Mouse (Mus musculus): ENCODE results near the gene Eri2. TPM values are rescaled to one million over a fixed set of nuclear protein-coding genes. Genes with fewer than 3 reads are reported as not detected.

Gene Eri2
- polyA plus RNA-seq, 2 experiments: 14.0 to 21.5 TPM

GRCm38 (mm10) chr7:119760527-119760951, 33.3 kb downstream of the Eri2 start, which contains the start of gene Acsm3:
Gene Acsm3, plus strand, starts transcription at chr7:119760923.
- WGBS: 42% methylated on average over 11 of the region's 11 CpGs
- no peak within 1 kb of the TSS for H3K9ac ChIP-seq (ENCODE audit: low read depth, low read length, severe bottlenecking)
- TF ChIP-seq POLR2A (IDR thresholded peaks at IDR 0.05; ENCODE audit: borderline replicate concordance, extremely low read depth, insufficient read depth, insufficient read length): no peak

GRCm38 (mm10) chr7:119753696-119754095, 40.2 kb downstream of the Eri2 start:
- Histone ChIP-seq H3K9ac (ENCODE audit: low read depth, low read length, severe bottlenecking) (no peak overlapping the region), H3K27me3 (ENCODE audit: control insufficient read depth, insufficient read depth, low read length) (no peaks in the 10 kb centered on the region), H3K36me3 (ENCODE audit: control insufficient read depth, insufficient read depth, low read length) (no peaks in the 10 kb centered on the region), H3K9me3 (ENCODE audit: control insufficient read depth, low read length) (no peaks in the 10 kb centered on the region), H3K4me2 (replicated peaks; ENCODE audit: low read depth, low read length, severe bottlenecking) (no peak overlapping the region), H3K4me1 (ENCODE audit: control insufficient read depth, insufficient read depth, low read length) (no peaks in the 10 kb centered on the region), H3K27ac (replicated peaks; ENCODE audit: low read depth, low read length) (no peak overlapping the region), H3K4me3 (replicated peaks; ENCODE audit: low read length) (no peak overlapping the region)
- 82% methylated on average over 1 of the region's 1 CpGs for WGBS
- DNase-seq (ENCODE audit: low spot score) (no peak), ATAC-seq (ENCODE audit: low FRiP score, low read depth) (no peak)
- no peak for TF ChIP-seq POLR2A (IDR thresholded peaks at IDR 0.05; ENCODE audit: borderline replicate concordance, extremely low read depth, insufficient read depth, insufficient read length)

More at GRCm38 (mm10) chr7:119760527-119760951, 33.3 kb downstream of the Eri2 start, which contains the start of gene Acsm3:
- DNase-seq (ENCODE audit: low spot score) (no peak), ATAC-seq (ENCODE audit: low FRiP score, low read depth) (no peak)
- no peak within 1 kb of the TSS for H3K4me3 ChIP-seq (replicated peaks; ENCODE audit: low read length)
- no peak within 1 kb of the TSS for H3K4me2 ChIP-seq (replicated peaks; ENCODE audit: low read depth, low read length, severe bottlenecking)
- no peaks in the 10 kb centered on the region for H3K36me3 ChIP-seq (ENCODE audit: control insufficient read depth, insufficient read depth, low read length)
- no peak within 1 kb of the TSS for H3K27ac ChIP-seq (replicated peaks; ENCODE audit: low read depth, low read length)
- no peaks in the 10 kb centered on the region for H3K9me3 ChIP-seq (ENCODE audit: control insufficient read depth, low read length)
- H3K27me3 ChIP-seq (ENCODE audit: control insufficient read depth, insufficient read depth, low read length): no peaks in the 10 kb centered on the region
- no peaks in the 10 kb centered on the region for H3K4me1 ChIP-seq (ENCODE audit: control insufficient read depth, insufficient read depth, low read length)

GRCm38 (mm10) chr7:119749942-119750341, 43.9 kb downstream of the Eri2 start:
- 67% methylated on average over 2 of the region's 2 CpGs for WGBS
- Histone ChIP-seq H3K9me3 (ENCODE audit: control insufficient read depth, low read length) (no peaks in the 10 kb centered on the region), H3K36me3 (ENCODE audit: control insufficient read depth, insufficient read depth, low read length) (no peaks in the 10 kb centered on the region), H3K4me1 (ENCODE audit: control insufficient read depth, insufficient read depth, low read length) (no peaks in the 10 kb centered on the region), H3K27me3 (ENCODE audit: control insufficient read depth, insufficient read depth, low read length) (no peaks in the 10 kb centered on the region), H3K4me3 (replicated peaks; ENCODE audit: low read length) (no peak overlapping the region), H3K4me2 (replicated peaks; ENCODE audit: low read depth, low read length, severe bottlenecking) (no peak overlapping the region), H3K9ac (ENCODE audit: low read depth, low read length, severe bottlenecking) (no peak overlapping the region), H3K27ac (replicated peaks; ENCODE audit: low read depth, low read length) (no peak overlapping the region)
- TF ChIP-seq POLR2A (IDR thresholded peaks at IDR 0.05; ENCODE audit: borderline replicate concordance, extremely low read depth, insufficient read depth, insufficient read length): no peak
- no peak for ATAC-seq (ENCODE audit: low FRiP score, low read depth)
- no peak for DNase-seq (ENCODE audit: low spot score)

- no peak overlapping the region for H3K4me3 ChIP-seq (replicated peaks; ENCODE audit: low read length)
- H3K4me2 ChIP-seq (replicated peaks; ENCODE audit: low read depth, low read length, severe bottlenecking): no peak overlapping the region
- no peak overlapping the region for H3K9ac ChIP-seq (ENCODE audit: low read depth, low read length, severe bottlenecking)
- no peaks in the 10 kb centered on the region for H3K9me3 ChIP-seq (ENCODE audit: control insufficient read depth, low read length)
- TF ChIP-seq POLR2A (IDR thresholded peaks at IDR 0.05; ENCODE audit: borderline replicate concordance, extremely low read depth, insufficient read depth, insufficient read length): no peak
- no peak overlapping the region for H3K27ac ChIP-seq (replicated peaks; ENCODE audit: low read depth, low read length)
- DNase-seq (ENCODE audit: low spot score): no peak
- WGBS: 78% methylated on average over 1 of the region's 2 CpGs
- no peaks in the 10 kb centered on the region for H3K4me1 ChIP-seq (ENCODE audit: control insufficient read depth, insufficient read depth, low read length)
- no peaks in the 10 kb centered on the region for H3K36me3 ChIP-seq (ENCODE audit: control insufficient read depth, insufficient read depth, low read length)
- no peak for ATAC-seq (ENCODE audit: low FRiP score, low read depth)
- no peaks in the 10 kb centered on the region for H3K27me3 ChIP-seq (ENCODE audit: control insufficient read depth, insufficient read depth, low read length)
Measured at GRCm38 (mm10) chr7:119748761-119749160, 45.1 kb downstream of the Eri2 start.

GRCm38 (mm10) chr7:119745869-119746268, 48.0 kb downstream of the Eri2 start:
- H3K27ac ChIP-seq (replicated peaks; ENCODE audit: low read depth, low read length): no peak overlapping the region

More at GRCm38 (mm10) chr7:119745869-119746268, 48.0 kb downstream of the Eri2 start:
- no peak for TF ChIP-seq POLR2A (IDR thresholded peaks at IDR 0.05; ENCODE audit: borderline replicate concordance, extremely low read depth, insufficient read depth, insufficient read length)
- Histone ChIP-seq H3K27me3 (ENCODE audit: control insufficient read depth, insufficient read depth, low read length) (no peaks in the 10 kb centered on the region), H3K9ac (ENCODE audit: low read depth, low read length, severe bottlenecking) (no peak overlapping the region), H3K36me3 (ENCODE audit: control insufficient read depth, insufficient read depth, low read length) (no peaks in the 10 kb centered on the region), H3K4me1 (ENCODE audit: control insufficient read depth, insufficient read depth, low read length) (no peaks in the 10 kb centered on the region), H3K9me3 (ENCODE audit: control insufficient read depth, low read length) (no peaks in the 10 kb centered on the region), H3K4me2 (replicated peaks; ENCODE audit: low read depth, low read length, severe bottlenecking) (no peak overlapping the region), H3K4me3 (replicated peaks; ENCODE audit: low read length) (no peak overlapping the region)
- ATAC-seq (ENCODE audit: low FRiP score, low read depth) (no peak), DNase-seq (ENCODE audit: low spot score) (no peak)
- WGBS: 89% methylated on average over 1 of the region's 1 CpGs

All from limb, embryonic 14.5 days (tissue).